Mouse (Mus musculus) heart, embryonic 13.5 days (tissue): Measurements from ENCODE around the gene Btn2a2. TPM values are rescaled to one million over a fixed set of nuclear protein-coding genes. Genes with fewer than 3 reads are reported as not detected.

Experiments
- ATAC-seq: fragments of 200-750 bp; cut with Nextera tagmentation; 2 replicates; pipeline ENCODE4 v1.8.0; 2017; ENCODE audit warnings: moderate TSS enrichment; ENCODE audit not compliant: insufficient number of reproducible peaks, low FRiP score, low TSS enrichment; ENCODE audit errors: extremely low read depth
- H3K27ac ChIP-seq: fragments of 300-500 bp; sonication (generic); replicated peaks from 2 replicates; pipeline ENCODE4 v1.5.1; 2015; ENCODE audit warnings: moderate library complexity, mild to moderate bottlenecking, inconsistent platforms
- H3K27me3 ChIP-seq: fragments of 300-500 bp; sonication (generic); replicated peaks from 2 replicates; pipeline ENCODE4 v1.6.1; 2015; ENCODE audit warnings: mild to moderate bottlenecking, inconsistent platforms
- H3K36me3 ChIP-seq: fragments of 300-500 bp; sonication (generic); 2 replicates; pipeline ENCODE4 v1.6.1; 2015; ENCODE audit warnings: mild to moderate bottlenecking, inconsistent platforms
- H3K4me1 ChIP-seq: fragments of 300-500 bp; sonication (generic); 2 replicates; pipeline ENCODE4 v1.6.1; 2015; ENCODE audit warnings: inconsistent platforms
- H3K4me2 ChIP-seq: fragments of 300-500 bp; sonication (generic); 2 replicates; pipeline ENCODE4 v1.6.1; 2015; ENCODE audit warnings: inconsistent platforms, mild to moderate bottlenecking, moderate library complexity
- H3K4me3 ChIP-seq: fragments of 300-500 bp; sonication (generic); 2 replicates; pipeline ENCODE4 v1.5.1; 2015; ENCODE audit warnings: moderate library complexity, mild to moderate bottlenecking, inconsistent platforms
- H3K9ac ChIP-seq: fragments of 300-500 bp; sonication (generic); 2 replicates; pipeline ENCODE4 v1.6.1; 2015; ENCODE audit warnings: inconsistent platforms, mild to moderate bottlenecking, moderate library complexity
- H3K9me3 ChIP-seq: fragments of 300-500 bp; sonication (generic); 2 replicates; pipeline ENCODE4 v1.6.1; 2016; ENCODE audit warnings: inconsistent platforms
- WGBS: fragments of 180-500 bp; shearing (Covaris S2); methylation state at CpG from one replicate; pipeline ENCODE4 v1.1.7; 2015; ENCODE audit warnings: mixed read lengths; 5-methylcytosine and 5-hydroxymethylcytosine counted together
- polyA plus RNA-seq: library from polyadenylated mRNA; unstranded; fragments of >200 nt; fragmentation: Nextera tagmentation; extraction: Ambion mirVana; gene quantifications from 2 replicates; pipeline ENCODE4 v1.2.1, GENCODE M21; 2015

The Btn2a2 gene
- polyA plus RNA-seq, 1 experiment from 2014 or later: 0.45 TPM

- H3K36me3 ChIP-seq: no peaks in the 10 kb centered on the region
- no peak overlapping the region for H3K27ac ChIP-seq
Measured at GRCm38 (mm10) chr13:23490863-23491262, 2.2 kb upstream of the Btn2a2 start.

GRCm38 (mm10) chr13:23485271-23485670 is 3.4 kb downstream of the Btn2a2 start:
- Histone ChIP-seq H3K4me3 (no peak overlapping the region), H3K27me3 (peaks cover 19% of the 10 kb centered on the region; the same call in 1 of the 2 replicates), H3K27ac (no peak overlapping the region), H3K9ac (no peak overlapping the region), H3K9me3 (no peaks in the 10 kb centered on the region), H3K4me2 (no peak overlapping the region), H3K4me1 (0 out of 2 replicates have a peak, but pooled peaks cover 4% of the 10 kb centered on the region), H3K36me3 (no peaks in the 10 kb centered on the region)
- ATAC-seq: no peak
- 44% methylated on average over 5 of the region's 5 CpGs for WGBS

More at GRCm38 (mm10) chr13:23490863-23491262, 2.2 kb upstream of the Btn2a2 start:
- no peak for ATAC-seq
- Histone ChIP-seq H3K9me3 (no peaks in the 10 kb centered on the region), H3K9ac (no peak overlapping the region), H3K4me3 (no peak overlapping the region), H3K4me2 (no peak overlapping the region), H3K27me3 (peaks cover 8% of the 10 kb centered on the region; the same call in 1 of the 2 replicates), H3K4me1 (peaks cover 37% of the 10 kb centered on the region)
- 12% methylated on average over 1 of the region's 1 CpGs for WGBS

DNA sequence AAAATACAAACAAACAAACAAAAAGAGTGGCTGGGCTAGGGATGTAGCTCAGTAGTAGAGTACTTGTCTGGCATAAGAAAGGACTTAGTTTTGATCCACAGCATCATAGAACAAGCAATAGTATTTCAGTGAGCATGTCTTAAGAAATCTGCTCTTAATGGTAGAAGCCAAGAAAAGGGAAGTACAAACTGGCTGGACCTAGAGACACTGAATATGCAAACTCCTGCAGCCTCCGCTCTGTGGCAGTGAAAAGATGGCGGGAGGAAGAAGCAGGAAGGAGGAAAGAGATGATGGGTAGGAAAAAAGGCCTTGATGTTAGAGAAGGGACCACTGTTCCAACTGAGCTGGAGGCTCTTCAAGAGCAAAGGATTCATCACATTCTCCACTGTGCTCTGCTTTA is 5.5 kb downstream of the Btn2a2 start:
- Histone ChIP-seq H3K27me3 (peaks cover 19% of the 10 kb centered on the region; the same call in 1 of the 2 replicates), H3K36me3 (no peaks in the 10 kb centered on the region), H3K9me3 (no peaks in the 10 kb centered on the region), H3K4me1 (0 out of 2 replicates have a peak, but pooled peaks cover 2% of the 10 kb centered on the region), H3K9ac (no peak overlapping the region), H3K27ac (no peak overlapping the region), H3K4me3 (no peak overlapping the region), H3K4me2 (no peak overlapping the region)
- 79% methylated on average over 2 of the region's 2 CpGs for WGBS
- no peak for ATAC-seq

DNA sequence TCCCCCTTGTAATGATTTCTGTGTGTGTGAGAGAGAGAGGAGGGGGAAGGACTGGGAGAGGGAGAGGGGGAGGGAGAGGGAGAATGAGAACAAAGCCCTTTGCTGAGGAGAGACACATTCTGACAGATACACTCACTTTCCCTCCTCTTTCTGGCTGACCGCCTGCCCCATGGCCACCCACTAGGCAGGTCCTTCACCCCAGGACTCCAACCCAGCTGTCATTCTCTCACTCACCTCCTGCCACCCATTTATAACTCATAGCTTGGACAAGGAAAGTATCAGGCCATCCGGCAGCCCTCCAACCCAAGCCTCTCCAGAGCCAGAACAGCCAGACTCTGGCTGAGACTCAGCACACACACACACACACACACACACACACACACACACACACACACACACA is 13.0 kb downstream of the Btn2a2 start:
- Histone ChIP-seq H3K36me3 (no peaks in the 10 kb centered on the region), H3K27me3 (no peaks in the 10 kb centered on the region), H3K9ac (0 out of 2 replicates have a peak overlapping the region, but pooled peaks have one; percentile 24), H3K9me3 (no peaks in the 10 kb centered on the region), H3K27ac (no peak overlapping the region), H3K4me3 (no peak overlapping the region), H3K4me2 (no peak overlapping the region), H3K4me1 (no peaks in the 10 kb centered on the region)
- no peak for ATAC-seq
- WGBS: 37% methylated on average over 2 of the region's 2 CpGs

GRCm38 (mm10) chr13:23466911-23467310 is 21.7 kb downstream of the Btn2a2 start:
- Histone ChIP-seq H3K9ac (no peak overlapping the region), H3K9me3 (no peaks in the 10 kb centered on the region), H3K27ac (no peak overlapping the region), H3K4me3 (no peak overlapping the region), H3K4me2 (peak overlapping the region; percentile 20), H3K36me3 (no peaks in the 10 kb centered on the region), H3K4me1 (peaks cover 25% of the 10 kb centered on the region), H3K27me3 (no peaks in the 10 kb centered on the region)
- no peak for ATAC-seq
- 4% methylated on average over 9 of the region's 9 CpGs for WGBS

- no peaks in the 10 kb centered on the region for H3K9me3 ChIP-seq
- H3K9ac ChIP-seq: no peak overlapping the region
- H3K27ac ChIP-seq: no peak overlapping the region
- H3K4me2 ChIP-seq: peak overlapping the region; percentile 93
- ATAC-seq: no peak
- 57% methylated on average over 1 of the region's 1 CpGs for WGBS
- no peaks in the 10 kb centered on the region for H3K36me3 ChIP-seq
- no peaks in the 10 kb centered on the region for H3K27me3 ChIP-seq
- peaks cover 25% of the 10 kb centered on the region for H3K4me1 ChIP-seq
- H3K4me3 ChIP-seq: peak overlapping the region; percentile 68; the same call in 1 of the 2 replicates
Measured at GRCm38 (mm10) chr13:23466306-23466705, 22.4 kb downstream of the Btn2a2 start.

DNA sequence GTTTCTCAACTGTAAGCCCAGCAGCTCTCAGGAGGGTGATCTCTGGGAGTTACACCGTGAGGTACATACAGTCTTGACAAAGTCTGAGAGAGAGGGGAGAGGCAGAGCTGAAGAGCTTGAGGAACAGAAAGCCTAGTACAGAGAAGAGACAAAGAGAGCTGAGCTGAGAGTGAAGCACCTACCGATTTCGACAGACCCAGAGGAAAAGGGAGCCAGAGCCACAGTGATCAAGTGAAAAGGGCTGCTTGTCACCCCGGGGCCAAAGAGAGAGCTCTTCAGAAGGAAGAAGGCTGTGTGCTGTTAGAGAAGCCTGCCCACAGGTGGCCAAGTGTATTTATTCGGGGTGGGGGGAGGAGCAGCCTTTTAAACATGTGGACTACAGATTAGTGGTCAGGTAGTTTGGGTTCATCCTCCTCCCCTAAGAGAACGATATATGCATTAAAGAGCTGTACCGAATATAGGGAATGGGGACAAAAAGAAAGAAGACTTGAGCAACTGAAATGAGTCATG is 23.0 kb downstream of the Btn2a2 start, which contains the start of gene Btn1a1:
Gene Btn1a1 (minus strand): TSS at position 302 of the 510 bp plus-strand sequence.
- Histone ChIP-seq H3K36me3 (no peaks in the 10 kb centered on the region), H3K9ac (peak within 1 kb of the TSS; percentile 82), H3K4me3 (peak within 1 kb of the TSS; percentile 68), H3K27ac (0 out of 2 replicates have a peak within 1 kb of the TSS, but pooled peaks have one; percentile 20), H3K4me1 (peaks cover 25% of the 10 kb centered on the region), H3K9me3 (no peaks in the 10 kb centered on the region), H3K27me3 (no peaks in the 10 kb centered on the region), H3K4me2 (peak within 1 kb of the TSS; percentile 93)
- ATAC-seq: no peak
- 2% methylated on average over 7 of the region's 7 CpGs for WGBS

- Histone ChIP-seq H3K4me3 (peak overlapping the region; percentile 68), H3K27me3 (no peaks in the 10 kb centered on the region), H3K36me3 (no peaks in the 10 kb centered on the region), H3K9ac (peak overlapping the region; percentile 82), H3K4me2 (peak overlapping the region; percentile 93), H3K9me3 (no peaks in the 10 kb centered on the region), H3K4me1 (peaks cover 32% of the 10 kb centered on the region), H3K27ac (0 out of 2 replicates have a peak overlapping the region, but pooled peaks have one; percentile 20)
- WGBS: 2% methylated on average over 11 of the region's 11 CpGs
- ATAC-seq: no peak
Measured at GRCm38 (mm10) chr13:23464841-23465366, 23.8 kb downstream of the Btn2a2 start.

DNA sequence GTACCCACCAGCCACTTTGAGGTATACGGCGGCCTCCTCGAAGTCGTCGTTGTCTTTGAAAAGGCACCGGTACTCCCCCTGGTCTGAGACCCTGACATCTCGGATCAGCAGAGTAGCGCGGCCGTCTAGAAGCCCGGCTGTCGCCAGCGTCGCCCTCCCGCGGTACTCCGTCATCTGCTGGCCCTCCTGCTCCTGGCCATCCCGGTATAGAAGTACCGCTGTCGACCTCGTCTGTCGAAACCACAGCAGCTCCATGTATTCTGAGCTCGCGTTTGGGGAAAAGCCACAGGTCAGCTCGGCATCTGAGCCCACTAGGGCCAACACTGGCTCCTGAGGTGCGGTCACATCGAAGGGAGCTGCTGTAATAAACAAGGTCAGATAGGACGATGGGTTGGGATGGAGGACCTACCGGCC is 24.4 kb downstream of the Btn2a2 start:
- Histone ChIP-seq H3K9me3 (no peaks in the 10 kb centered on the region), H3K4me1 (peaks cover 38% of the 10 kb centered on the region), H3K4me3 (peak overlapping the region; percentile 68), H3K27ac (peak overlapping the region; percentile 20; the same call in 1 of the 2 replicates), H3K9ac (peak overlapping the region; percentile 82), H3K27me3 (no peaks in the 10 kb centered on the region), H3K4me2 (peak overlapping the region; percentile 93), H3K36me3 (no peaks in the 10 kb centered on the region)
- WGBS: 1% methylated on average over 28 of the region's 29 CpGs
- peak; percentile 63; the same call in 1 of the 2 replicates for ATAC-seq

GRCm38 (mm10) chr13:23463381-23464223 is 25.1 kb downstream of the Btn2a2 start:
- Histone ChIP-seq H3K36me3 (no peaks in the 10 kb centered on the region), H3K4me1 (peaks cover 42% of the 10 kb centered on the region), H3K9me3 (no peaks in the 10 kb centered on the region), H3K4me2 (peak overlapping the region; percentile 93), H3K27ac (peak overlapping the region; percentile 20; the same call in 1 of the 2 replicates), H3K27me3 (no peaks in the 10 kb centered on the region; the same call in 1 of the 2 replicates), H3K9ac (peak overlapping the region; percentile 82), H3K4me3 (peak overlapping the region; percentile 68)
- no peak for ATAC-seq
- WGBS: under 1% methylated on average over 21 of the region's 21 CpGs

- Histone ChIP-seq H3K4me1 (peaks cover 42% of the 10 kb centered on the region), H3K4me3 (no peak overlapping the region), H3K9ac (no peak overlapping the region), H3K36me3 (no peaks in the 10 kb centered on the region), H3K27ac (no peak overlapping the region), H3K27me3 (no peaks in the 10 kb centered on the region; the same call in 1 of the 2 replicates), H3K9me3 (no peaks in the 10 kb centered on the region), H3K4me2 (no peak overlapping the region)
- no peak for ATAC-seq
Measured at GRCm38 (mm10) chr13:23462669-23463068, 26.0 kb downstream of the Btn2a2 start.
